Mouse (Mus musculus): ENCODE results near the gene Rere.

The Rere gene

GRCm38 (mm10) chr4:150281018-150281761 lies at the start of gene Rere:
Gene Rere, plus strand, starts transcription at chr4:150281646.
- peak; percentile 100 for DNase-seq

GRCm38 (mm10) chr4:150231871-150232270 lies 49.6 kb upstream of the Rere start:
- DNase-seq: no peak

GRCm38 (mm10) chr4:150234599-150235327 lies 46.7 kb upstream of the Rere start:
- no peak for DNase-seq

- DNase-seq: no peak
Measured at GRCm38 (mm10) chr4:150235585-150235984, 45.9 kb upstream of the Rere start.

GRCm38 (mm10) chr4:150236031-150236430 lies 45.4 kb upstream of the Rere start:
- no peak for DNase-seq

GRCm38 (mm10) chr4:150236521-150237481 lies 44.6 kb upstream of the Rere start, which contains the start of gene Eno1:
Gene Eno1, plus strand, starts transcription at chr4:150236721.
- peak; percentile 100 for DNase-seq

- DNase-seq: peak; percentile 95
Measured at GRCm38 (mm10) chr4:150237636-150238361, 43.6 kb upstream of the Rere start.

GRCm38 (mm10) chr4:150238433-150239086 lies 42.9 kb upstream of the Rere start:
- peak; percentile 89 for DNase-seq

GRCm38 (mm10) chr4:150239087-150239480 lies 42.4 kb upstream of the Rere start:
- peak; percentile 88 for DNase-seq

GRCm38 (mm10) chr4:150239503-150239902 lies 41.9 kb upstream of the Rere start:
- peak; percentile 92 for DNase-seq

GRCm38 (mm10) chr4:150239951-150240368 lies 41.5 kb upstream of the Rere start:
- DNase-seq: peak; percentile 96

- peak; percentile 92 for DNase-seq
Measured at GRCm38 (mm10) chr4:150240381-150240886, 41.0 kb upstream of the Rere start.

GRCm38 (mm10) chr4:150241708-150242107 lies 39.7 kb upstream of the Rere start:
- no peak for DNase-seq

- no peak for DNase-seq
Measured at GRCm38 (mm10) chr4:150242745-150243144, 38.7 kb upstream of the Rere start.

GRCm38 (mm10) chr4:150245876-150246275 lies 35.6 kb upstream of the Rere start:
- peak; percentile 97 for DNase-seq

GRCm38 (mm10) chr4:150248009-150248408 lies 33.4 kb upstream of the Rere start:
- peak; percentile 96 for DNase-seq

GRCm38 (mm10) chr4:150248917-150249316 lies 32.5 kb upstream of the Rere start:
- DNase-seq: peak; percentile 88

- DNase-seq: no peak
Measured at GRCm38 (mm10) chr4:150249731-150250270, 31.6 kb upstream of the Rere start.

- DNase-seq: peak; percentile 91
Measured at GRCm38 (mm10) chr4:150250549-150251422, 30.7 kb upstream of the Rere start.

- DNase-seq: peak; percentile 81
Measured at GRCm38 (mm10) chr4:150254416-150254815, 27.0 kb upstream of the Rere start.
